Mouse (Mus musculus): ENCODE measurements around the gene Nadsyn1. TPM values are rescaled to one million over a fixed set of nuclear protein-coding genes. Genes with fewer than 3 reads are reported as not detected.
A peak's percentile ranks its signal among the peaks of the same experiment; 100 is the strongest.

The Nadsyn1 gene
- polyA plus RNA-seq, 1 experiment from 2014 or later = 5.2 TPM

GRCm38 (mm10) chr7:143823266-143823605, 587 bp upstream of the Nadsyn1 start:
- no peak; the same call in 1 of the 2 replicates for ATAC-seq
- H3K4me1 ChIP-seq (ENCODE audit: control insufficient read depth, insufficient read depth, low read length) = peaks cover 10% of the 10 kb centered on the region
- 84% methylated on average over 4 of the region's 4 CpGs for WGBS
- DNase-seq (ENCODE audit: low spot score) = no peak
- peak overlapping the region; percentile 72; the same call in 1 of the 2 replicates for H3K27ac ChIP-seq (ENCODE audit: low read depth, low read length)
- H3K4me3 ChIP-seq (ENCODE audit: low read depth, low read length) = peak overlapping the region; percentile 53
- H3K27me3 ChIP-seq (replicated peaks; ENCODE audit: control insufficient read depth, insufficient read depth, low read length) = no peaks in the 10 kb centered on the region
- H3K9ac ChIP-seq (ENCODE audit: low read length) = peak overlapping the region; percentile 61
- H3K4me2 ChIP-seq (ENCODE audit: low read length) = peak overlapping the region; percentile 64
- peaks cover 4% of the 10 kb centered on the region; the same call in 1 of the 2 replicates for H3K36me3 ChIP-seq (ENCODE audit: control insufficient read depth, insufficient read depth, low read length)
- no peaks in the 10 kb centered on the region for H3K9me3 ChIP-seq (replicated peaks; ENCODE audit: control insufficient read depth, low read length)

- no peak overlapping the region for H3K4me3 ChIP-seq (ENCODE audit: low read depth, low read length)
- no peak overlapping the region for H3K27ac ChIP-seq (ENCODE audit: low read depth, low read length)
- H3K9me3 ChIP-seq (replicated peaks; ENCODE audit: control insufficient read depth, low read length) = no peaks in the 10 kb centered on the region
- no peaks in the 10 kb centered on the region for H3K27me3 ChIP-seq (replicated peaks; ENCODE audit: control insufficient read depth, insufficient read depth, low read length)
- no peak overlapping the region for H3K4me2 ChIP-seq (ENCODE audit: low read length)
- whole genome bisulfite sequencing = 85% methylated on average over 2 of the region's 2 CpGs
- no peak for ATAC-seq
- H3K36me3 ChIP-seq (ENCODE audit: control insufficient read depth, insufficient read depth, low read length) = peaks cover 10% of the 10 kb centered on the region; the same call in 1 of the 2 replicates
- no peak overlapping the region for H3K9ac ChIP-seq (ENCODE audit: low read length)
- H3K4me1 ChIP-seq (ENCODE audit: control insufficient read depth, insufficient read depth, low read length) = peaks cover 10% of the 10 kb centered on the region
- no peak for DNase-seq (ENCODE audit: low spot score)
Observed at GRCm38 (mm10) chr7:143821241-143821640, 1.4 kb downstream of the Nadsyn1 start.

- ATAC-seq = no peak
- no peak overlapping the region for H3K4me2 ChIP-seq (ENCODE audit: low read length)
- no peak overlapping the region for H3K9ac ChIP-seq (ENCODE audit: low read length)
- H3K4me1 ChIP-seq (ENCODE audit: control insufficient read depth, insufficient read depth, low read length) = peaks cover 10% of the 10 kb centered on the region
- no peaks in the 10 kb centered on the region for H3K9me3 ChIP-seq (replicated peaks; ENCODE audit: control insufficient read depth, low read length)
- no peaks in the 10 kb centered on the region for H3K27me3 ChIP-seq (replicated peaks; ENCODE audit: control insufficient read depth, insufficient read depth, low read length)
- peaks cover 24% of the 10 kb centered on the region for H3K36me3 ChIP-seq (ENCODE audit: control insufficient read depth, insufficient read depth, low read length)
- no peak for DNase-seq (ENCODE audit: low spot score)
- WGBS = 86% methylated on average over 4 of the region's 4 CpGs
- no peak overlapping the region for H3K27ac ChIP-seq (ENCODE audit: low read depth, low read length)
- H3K4me3 ChIP-seq (ENCODE audit: low read depth, low read length) = no peak overlapping the region
Observed at GRCm38 (mm10) chr7:143819201-143819600, 3.4 kb downstream of the Nadsyn1 start.

DNA sequence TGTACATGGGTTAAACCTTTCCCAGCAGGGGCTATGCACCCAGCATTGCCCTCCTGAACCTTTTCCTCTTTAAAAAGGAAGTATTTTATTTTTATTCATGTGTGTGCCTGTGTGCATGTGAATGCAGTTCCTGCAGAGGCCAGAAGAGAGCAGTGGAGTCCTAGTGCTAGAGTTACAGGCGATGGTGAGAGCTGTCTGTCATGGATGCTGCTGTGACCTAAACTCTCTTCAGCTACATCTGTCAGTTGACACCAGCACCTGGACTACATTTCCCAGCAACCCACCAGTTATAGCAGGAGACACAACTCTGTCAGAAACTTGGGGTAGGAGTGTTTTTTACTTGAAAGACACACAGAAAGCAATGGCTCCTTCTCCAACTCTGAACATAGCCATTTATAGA, 13.7 kb downstream of the Nadsyn1 start:
- no peak overlapping the region for H3K27ac ChIP-seq (ENCODE audit: low read depth, low read length)
- no peak overlapping the region for H3K9ac ChIP-seq (ENCODE audit: low read length)
- no peak overlapping the region for H3K4me2 ChIP-seq (ENCODE audit: low read length)
- ATAC-seq (no peak), DNase-seq (ENCODE audit: low spot score) (no peak)
- H3K4me3 ChIP-seq (ENCODE audit: low read depth, low read length) = no peak overlapping the region
- H3K27me3 ChIP-seq (replicated peaks; ENCODE audit: control insufficient read depth, insufficient read depth, low read length) = no peaks in the 10 kb centered on the region
- H3K4me1 ChIP-seq (ENCODE audit: control insufficient read depth, insufficient read depth, low read length) = no peaks in the 10 kb centered on the region
- WGBS = 58% methylated on average over 1 of the region's 1 CpGs
- no peaks in the 10 kb centered on the region for H3K9me3 ChIP-seq (replicated peaks; ENCODE audit: control insufficient read depth, low read length)
- H3K36me3 ChIP-seq (ENCODE audit: control insufficient read depth, insufficient read depth, low read length) = peaks cover 32% of the 10 kb centered on the region

GRCm38 (mm10) chr7:143805199-143805624, 17.4 kb downstream of the Nadsyn1 start:
- Histone ChIP-seq H3K27me3 (replicated peaks; ENCODE audit: control insufficient read depth, insufficient read depth, low read length) (no peaks in the 10 kb centered on the region), H3K4me3 (ENCODE audit: low read depth, low read length) (no peak overlapping the region), H3K4me2 (ENCODE audit: low read length) (no peak overlapping the region), H3K9ac (ENCODE audit: low read length) (no peak overlapping the region), H3K9me3 (replicated peaks; ENCODE audit: control insufficient read depth, low read length) (no peaks in the 10 kb centered on the region), H3K4me1 (ENCODE audit: control insufficient read depth, insufficient read depth, low read length) (no peaks in the 10 kb centered on the region), H3K27ac (ENCODE audit: low read depth, low read length) (no peak overlapping the region), H3K36me3 (ENCODE audit: control insufficient read depth, insufficient read depth, low read length) (peaks cover 35% of the 10 kb centered on the region; the same call in 1 of the 2 replicates)
- 41% methylated on average over 5 of the region's 5 CpGs for WGBS
- ATAC-seq (peak; percentile 75), DNase-seq (ENCODE audit: low spot score) (peak; percentile 67)

DNA sequence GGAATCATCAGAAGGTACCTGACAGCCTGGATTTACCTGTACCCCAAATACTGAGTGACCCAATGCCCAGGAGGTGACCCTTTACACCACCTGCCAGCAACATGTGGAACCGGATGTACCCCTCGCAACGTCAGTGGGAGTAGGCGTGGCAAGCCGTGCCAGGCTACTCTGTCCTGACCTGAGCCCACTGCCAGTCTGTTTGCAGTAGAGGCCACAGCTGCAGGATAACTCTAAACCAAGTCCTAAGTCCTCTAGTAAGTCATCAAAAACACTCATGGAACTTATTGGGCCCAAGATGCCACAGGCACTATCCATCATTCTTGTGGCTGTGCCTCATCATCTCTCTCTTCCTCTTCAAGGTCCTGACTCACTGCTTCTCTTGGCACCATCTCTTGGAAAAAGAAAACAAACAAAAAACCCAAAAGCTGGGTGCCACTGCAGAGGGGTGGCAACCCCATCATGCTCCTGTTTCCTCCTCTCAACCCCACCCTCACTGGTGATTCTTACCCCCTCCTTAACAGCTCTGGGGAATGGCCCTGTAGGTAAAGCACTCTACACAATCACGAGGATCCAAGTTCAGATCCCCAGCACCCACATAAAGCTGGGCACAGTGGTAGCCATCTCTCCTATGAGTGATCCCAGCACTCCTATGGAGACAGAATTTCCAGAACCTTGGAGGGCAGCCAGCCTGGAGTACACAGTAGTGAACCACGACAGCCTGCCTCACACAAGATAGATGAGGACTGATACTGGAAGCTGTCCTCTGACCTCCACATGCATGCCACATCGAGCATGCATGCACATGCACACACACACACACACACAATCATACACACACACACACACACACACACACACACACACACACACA, 21.2 kb downstream of the Nadsyn1 start:
- no peak for ATAC-seq
- DNase-seq (ENCODE audit: low spot score) = no peak
- H3K4me2 ChIP-seq (ENCODE audit: low read length) = no peak overlapping the region
- no peak overlapping the region for H3K9ac ChIP-seq (ENCODE audit: low read length)
- no peaks in the 10 kb centered on the region for H3K9me3 ChIP-seq (replicated peaks; ENCODE audit: control insufficient read depth, low read length)
- H3K36me3 ChIP-seq (ENCODE audit: control insufficient read depth, insufficient read depth, low read length) = peaks cover 56% of the 10 kb centered on the region
- H3K4me3 ChIP-seq (ENCODE audit: low read depth, low read length) = no peak overlapping the region
- WGBS = 91% methylated on average over 8 of the region's 8 CpGs
- H3K27ac ChIP-seq (ENCODE audit: low read depth, low read length) = no peak overlapping the region
- H3K4me1 ChIP-seq (ENCODE audit: control insufficient read depth, insufficient read depth, low read length) = no peaks in the 10 kb centered on the region
- no peaks in the 10 kb centered on the region for H3K27me3 ChIP-seq (replicated peaks; ENCODE audit: control insufficient read depth, insufficient read depth, low read length)

GRCm38 (mm10) chr7:143800770-143801169, 21.9 kb downstream of the Nadsyn1 start:
- no peak for DNase-seq (ENCODE audit: low spot score)
- Histone ChIP-seq H3K9ac (ENCODE audit: low read length) (no peak overlapping the region), H3K27me3 (replicated peaks; ENCODE audit: control insufficient read depth, insufficient read depth, low read length) (no peaks in the 10 kb centered on the region), H3K4me3 (ENCODE audit: low read depth, low read length) (no peak overlapping the region), H3K36me3 (ENCODE audit: control insufficient read depth, insufficient read depth, low read length) (peaks cover 60% of the 10 kb centered on the region), H3K27ac (ENCODE audit: low read depth, low read length) (no peak overlapping the region), H3K9me3 (replicated peaks; ENCODE audit: control insufficient read depth, low read length) (no peaks in the 10 kb centered on the region), H3K4me1 (ENCODE audit: control insufficient read depth, insufficient read depth, low read length) (no peaks in the 10 kb centered on the region), H3K4me2 (ENCODE audit: low read length) (no peak overlapping the region)
- no peak for ATAC-seq
- 88% methylated on average over 1 of the region's 1 CpGs for WGBS

GRCm38 (mm10) chr7:143798783-143799182, 23.9 kb downstream of the Nadsyn1 start:
- no peak overlapping the region for H3K27ac ChIP-seq (ENCODE audit: low read depth, low read length)
- no peak for DNase-seq (ENCODE audit: low spot score)
- H3K4me1 ChIP-seq (ENCODE audit: control insufficient read depth, insufficient read depth, low read length) = no peaks in the 10 kb centered on the region
- no peak overlapping the region for H3K4me2 ChIP-seq (ENCODE audit: low read length)
- no peak for ATAC-seq
- H3K36me3 ChIP-seq (ENCODE audit: control insufficient read depth, insufficient read depth, low read length) = peaks cover 62% of the 10 kb centered on the region
- no peak overlapping the region for H3K9ac ChIP-seq (ENCODE audit: low read length)
- no peak overlapping the region for H3K4me3 ChIP-seq (ENCODE audit: low read depth, low read length)
- no peaks in the 10 kb centered on the region for H3K9me3 ChIP-seq (replicated peaks; ENCODE audit: control insufficient read depth, low read length)
- no peaks in the 10 kb centered on the region for H3K27me3 ChIP-seq (replicated peaks; ENCODE audit: control insufficient read depth, insufficient read depth, low read length)
- WGBS = 86% methylated on average over 4 of the region's 4 CpGs

- Histone ChIP-seq H3K4me1 (ENCODE audit: control insufficient read depth, insufficient read depth, low read length) (no peaks in the 10 kb centered on the region), H3K27ac (ENCODE audit: low read depth, low read length) (no peak overlapping the region), H3K4me3 (ENCODE audit: low read depth, low read length) (no peak overlapping the region), H3K36me3 (ENCODE audit: control insufficient read depth, insufficient read depth, low read length) (peaks cover 28% of the 10 kb centered on the region), H3K27me3 (replicated peaks; ENCODE audit: control insufficient read depth, insufficient read depth, low read length) (no peaks in the 10 kb centered on the region), H3K4me2 (ENCODE audit: low read length) (no peak overlapping the region), H3K9ac (ENCODE audit: low read length) (no peak overlapping the region), H3K9me3 (replicated peaks; ENCODE audit: control insufficient read depth, low read length) (no peaks in the 10 kb centered on the region)
- ATAC-seq (no peak), DNase-seq (ENCODE audit: low spot score) (peak; percentile 21)
- 54% methylated on average over 4 of the region's 4 CpGs for WGBS
Observed at GRCm38 (mm10) chr7:143793121-143793520, 29.5 kb downstream of the Nadsyn1 start.

Data from forebrain, embryonic 14.5 days (tissue).